In the genomic region with DNA sequence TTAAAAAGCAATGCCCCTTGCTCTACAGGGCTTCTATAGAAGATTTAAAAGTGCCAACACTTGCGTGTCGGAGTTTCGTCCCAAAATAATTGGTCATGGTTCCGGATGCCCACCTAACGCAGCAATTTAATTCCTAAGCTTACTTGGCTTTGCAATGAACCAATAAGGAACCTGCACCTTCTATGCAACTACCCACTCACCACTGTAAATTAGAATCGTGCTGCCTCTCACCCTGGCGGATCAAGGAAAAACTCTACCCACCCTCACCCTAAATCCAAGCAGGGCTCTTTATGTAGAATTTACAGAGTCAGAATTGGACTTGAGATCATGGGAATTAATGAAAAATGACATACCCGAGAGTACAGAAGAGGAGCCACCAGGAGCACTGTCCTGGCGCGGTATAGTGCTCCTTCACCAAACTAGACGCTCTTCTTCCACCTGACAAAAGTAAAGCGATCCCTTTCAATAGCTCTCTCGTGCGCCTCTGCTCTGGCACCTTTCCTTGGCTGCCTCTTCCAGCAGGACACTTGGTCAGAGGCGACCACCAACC, we compare ENCODE assay signal across 8 mouse cellular contexts. TPM values are rescaled to one million over a fixed set of nuclear protein-coding genes. Genes with fewer than 3 reads are reported as not detected.
DNase-seq lines count a peak whose midpoint lies in the region; ATAC-seq lines count a peak whose summit lies in the region.

No protein-coding gene starts in this region.

- no peaks in the 10 kb centered on the region for H3K27me3 ChIP-seq in kidney, embryonic 16.5 days (ENCODE audit: insufficient read depth, low read length)
- no peaks in the 10 kb centered on the region for H3K27me3 ChIP-seq in hindbrain, embryonic 11.5 days (ENCODE audit: control insufficient read depth, insufficient read depth, low read length)
- H3K27me3 ChIP-seq in midbrain, embryonic 10.5 days (ENCODE audit: low read depth, poor library complexity, severe bottlenecking), result no peaks in the 10 kb centered on the region

- peaks cover 18% of the 10 kb centered on the region for H3K4me1 ChIP-seq in kidney, embryonic 16.5 days (ENCODE audit: insufficient read depth, low read length)
- H3K4me1 ChIP-seq in brown adipose tissue, adult 24 weeks (ENCODE audit: control insufficient read depth, insufficient read depth, insufficient read length, low read length), result no peaks in the 10 kb centered on the region
- H3K4me1 ChIP-seq in hindbrain, embryonic 11.5 days (replicated peaks; ENCODE audit: control insufficient read depth, insufficient read depth, low read length), result no peaks in the 10 kb centered on the region
- H3K4me1 ChIP-seq in midbrain, embryonic 10.5 days, result peaks cover 20% of the 10 kb centered on the region

- peak overlapping the region; percentile 72 for H3K4me2 ChIP-seq in kidney, embryonic 16.5 days (replicated peaks; ENCODE audit: low read depth, low read length)
- H3K4me2 ChIP-seq in hindbrain, embryonic 11.5 days (replicated peaks; ENCODE audit: low read depth, low read length), result peak overlapping the region; percentile 48

- peak overlapping the region; percentile 98 for H3K9ac ChIP-seq in kidney, embryonic 16.5 days (replicated peaks; ENCODE audit: low read length)
- H3K9ac ChIP-seq in hindbrain, embryonic 11.5 days (ENCODE audit: low read depth, low read length), result peak overlapping the region; percentile 79

- intact Hi-C loops in left cerebral cortex, postnatal 4 days (cut with DNase I), result no loop called here

- ATAC-seq in kidney, embryonic 16.5 days (ENCODE audit: low FRiP score, low TSS enrichment), result peak; percentile 33; the same call in 1 of the 2 replicates
- ATAC-seq in hindbrain, embryonic 11.5 days (ENCODE audit: low FRiP score), result peak; percentile 18; the same call in 1 of the 2 replicates

- no peaks in the 10 kb centered on the region for H3K9me3 ChIP-seq in kidney, embryonic 16.5 days (ENCODE audit: low read length)
- no peaks in the 10 kb centered on the region for H3K9me3 ChIP-seq in hindbrain, embryonic 11.5 days (ENCODE audit: control insufficient read depth, low read length)
- no peaks in the 10 kb centered on the region for H3K9me3 ChIP-seq in midbrain, embryonic 10.5 days (replicated peaks)

- no peak for DNase-seq in kidney, adult 9 months
- no peak for DNase-seq in hindbrain, embryonic 11.5 days (ENCODE audit: low spot score)
- no peak for DNase-seq in midbrain, embryonic 10.5 days (ENCODE audit: low spot score)
- no peak for DNase-seq in left cerebral cortex, postnatal 4 days
- DNase-seq in adrenal gland, postnatal 14 days, result no peak
- DNase-seq in gastrocnemius, adult 18-20 months (ENCODE audit: low spot score), result no peak

- H3K4me3 ChIP-seq in kidney, embryonic 16.5 days (ENCODE audit: low read length), result peak overlapping the region; percentile 72
- H3K4me3 ChIP-seq in brown adipose tissue, adult 24 weeks (ENCODE audit: insufficient read depth, low read depth, low read length), result peak overlapping the region; percentile 98
- peak overlapping the region; percentile 76 for H3K4me3 ChIP-seq in hindbrain, embryonic 11.5 days (ENCODE audit: low read depth, low read length)
- peak overlapping the region; percentile 67 for H3K4me3 ChIP-seq in midbrain, embryonic 10.5 days

- peaks cover 13% of the 10 kb centered on the region for H3K36me3 ChIP-seq in kidney, embryonic 16.5 days (ENCODE audit: insufficient read depth, low read length)
- H3K36me3 ChIP-seq in hindbrain, embryonic 11.5 days (ENCODE audit: control insufficient read depth, insufficient read depth, low read length), result no peaks in the 10 kb centered on the region
- peaks cover 54% of the 10 kb centered on the region for H3K36me3 ChIP-seq in midbrain, embryonic 10.5 days

- H3K27ac ChIP-seq in kidney, embryonic 16.5 days (ENCODE audit: low read length), result peak overlapping the region; percentile 93
- peak overlapping the region; percentile 79 for H3K27ac ChIP-seq in brown adipose tissue, adult 24 weeks (replicated peaks; ENCODE audit: low read depth, low read length)
- H3K27ac ChIP-seq in hindbrain, embryonic 11.5 days (ENCODE audit: low read depth, low read length), result no peak overlapping the region
- H3K27ac ChIP-seq in midbrain, embryonic 10.5 days (replicated peaks), result peak overlapping the region; percentile 89

- WGBS in kidney, embryonic 16.5 days, result 2% methylated on average over 15 of the region's 15 CpGs
- 6% methylated on average over 15 of the region's 15 CpGs for WGBS in hindbrain, embryonic 11.5 days
- 9% methylated on average over 15 of the region's 15 CpGs for WGBS in midbrain, embryonic 10.5 days

RNA-seq across cellular contexts. Expression of a gene that starts 0.4 kb away (rescaled TPM):
- 60.9 and 61.9 TPM in 2 replicates for polyA plus RNA-seq in kidney, embryonic 16.5 days (2015; fragmentation: Nextera tagmentation; extraction: Ambion mirVana)
- polyA plus RNA-seq in brown adipose tissue, adult 24 weeks (2012; ENCODE audit: insufficient read depth, insufficient read length, missing spikeins), result 18.7 and 18.9 TPM in 2 replicates
- polyA plus RNA-seq in hindbrain, embryonic 11.5 days (2014; fragmentation: Nextera tagmentation; extraction: Ambion mirVana), result 64.0 and 69.0 TPM in 2 replicates
- 73.8 and 77.1 TPM in 2 replicates for polyA plus RNA-seq in midbrain, embryonic 10.5 days (2016; fragmentation: Nextera tagmentation; extraction: Ambion mirVana)
- total RNA-seq in left cerebral cortex, postnatal 4 days (2021), result 10 to 100 TPM; 31.6 to 34.8 TPM
- 39.2 and 46.9 TPM in 2 replicates for total RNA-seq in adrenal gland, postnatal 14 days (2021)
- 10 to 100 TPM; 33.1 to 36.1 TPM for total RNA-seq in gastrocnemius, adult 18-20 months (2021)

RNA-seq across cellular contexts. Expression of a gene that starts 0.4 kb away (rescaled TPM):
- polyA plus RNA-seq in kidney, embryonic 16.5 days (2015; fragmentation: Nextera tagmentation; extraction: Ambion mirVana), result 36.9 TPM in 2 replicates
- 51.1 and 52.7 TPM in 2 replicates for polyA plus RNA-seq in brown adipose tissue, adult 24 weeks (2012; ENCODE audit: insufficient read depth, insufficient read length, missing spikeins)
- polyA plus RNA-seq in hindbrain, embryonic 11.5 days (2014; fragmentation: Nextera tagmentation; extraction: Ambion mirVana), result 56.5 and 61.9 TPM in 2 replicates
- polyA plus RNA-seq in midbrain, embryonic 10.5 days (2016; fragmentation: Nextera tagmentation; extraction: Ambion mirVana), result 46.4 and 50.4 TPM in 2 replicates
- 10 to 100 TPM; 51.8 to 53.2 TPM for total RNA-seq in left cerebral cortex, postnatal 4 days (2021)
- 35.6 and 40.0 TPM in 2 replicates for total RNA-seq in adrenal gland, postnatal 14 days (2021)
- total RNA-seq in gastrocnemius, adult 18-20 months (2021), result 10 to 100 TPM; 19.8 to 21.3 TPM

RNA-seq across cellular contexts. Expression of a gene that starts 41.2 kb away (rescaled TPM):
- polyA plus RNA-seq in kidney, embryonic 16.5 days (2015; fragmentation: Nextera tagmentation; extraction: Ambion mirVana), result 173 and 184 TPM in 2 replicates
- 19.8 and 23.9 TPM in 2 replicates for polyA plus RNA-seq in brown adipose tissue, adult 24 weeks (2012; ENCODE audit: insufficient read depth, insufficient read length, missing spikeins)
- 164 and 228 TPM in 2 replicates for polyA plus RNA-seq in hindbrain, embryonic 11.5 days (2014; fragmentation: Nextera tagmentation; extraction: Ambion mirVana)
- 331 and 350 TPM in 2 replicates for polyA plus RNA-seq in midbrain, embryonic 10.5 days (2016; fragmentation: Nextera tagmentation; extraction: Ambion mirVana)
- total RNA-seq in left cerebral cortex, postnatal 4 days (2021), result 10 to 100 TPM; 34.5 to 39.6 TPM
- 38.1 and 40.4 TPM in 2 replicates for total RNA-seq in adrenal gland, postnatal 14 days (2021)
- total RNA-seq in gastrocnemius, adult 18-20 months (2021), result 10 to 100 TPM; 10.6 to 12.2 TPM

RNA-seq across cellular contexts. Expression of a gene that starts 45.9 kb away (rescaled TPM):
- polyA plus RNA-seq in kidney, embryonic 16.5 days (2015; fragmentation: Nextera tagmentation; extraction: Ambion mirVana), result 90.7 and 95.7 TPM in 2 replicates
- 161 and 166 TPM in 2 replicates for polyA plus RNA-seq in brown adipose tissue, adult 24 weeks (2012; ENCODE audit: insufficient read depth, insufficient read length, missing spikeins)
- 71.2 and 74.7 TPM in 2 replicates for polyA plus RNA-seq in hindbrain, embryonic 11.5 days (2014; fragmentation: Nextera tagmentation; extraction: Ambion mirVana)
- 79.9 and 85.5 TPM in 2 replicates for polyA plus RNA-seq in midbrain, embryonic 10.5 days (2016; fragmentation: Nextera tagmentation; extraction: Ambion mirVana)
- total RNA-seq in left cerebral cortex, postnatal 4 days (2021), result 10 to 100 TPM; 32.9 to 33.2 TPM
- 83.3 and 86.4 TPM in 2 replicates for total RNA-seq in adrenal gland, postnatal 14 days (2021)
- 10 to 100 TPM; 50.8 to 54.9 TPM for total RNA-seq in gastrocnemius, adult 18-20 months (2021)

RNA-seq across cellular contexts. Expression of a gene that starts 53.0 kb away (rescaled TPM):
- 13.9 and 21.0 TPM in 2 replicates for polyA plus RNA-seq in kidney, embryonic 16.5 days (2015; fragmentation: Nextera tagmentation; extraction: Ambion mirVana)
- polyA plus RNA-seq in brown adipose tissue, adult 24 weeks (2012; ENCODE audit: insufficient read depth, insufficient read length, missing spikeins), result 92.5 and 106 TPM in 2 replicates
- polyA plus RNA-seq in hindbrain, embryonic 11.5 days (2014; fragmentation: Nextera tagmentation; extraction: Ambion mirVana), result 9.3 and 12.4 TPM in 2 replicates
- polyA plus RNA-seq in midbrain, embryonic 10.5 days (2016; fragmentation: Nextera tagmentation; extraction: Ambion mirVana), result 11.8 and 13.4 TPM in 2 replicates
- total RNA-seq in left cerebral cortex, postnatal 4 days (2021), result 10 to 100 TPM; 18.7 to 22.6 TPM
- total RNA-seq in adrenal gland, postnatal 14 days (2021), result 49.0 and 51.9 TPM in 2 replicates
- total RNA-seq in gastrocnemius, adult 18-20 months (2021), result 10 to 100 TPM; 29.7 to 32.8 TPM
